Mouse (Mus musculus) liver, embryonic 11.5 days (tissue): ENCODE data around the gene Txn1. TPM values are rescaled to one million over a fixed set of nuclear protein-coding genes. Genes with fewer than 3 reads are reported as not detected.

Experiments used
- ATAC-seq: fragments of 200-750 bp; cut with Nextera tagmentation; replicated peaks from 2 replicates; pipeline ENCODE4 v1.8.0; 2017; ENCODE audit warnings: moderate number of reproducible peaks, mild to moderate bottlenecking, moderate TSS enrichment, moderate library complexity; ENCODE audit not compliant: low FRiP score
- DNase-seq: peaks from one replicate; pipeline ENCODE4 v3.0.0-alpha.2; 2017; ENCODE audit warnings: low spot score
- H3K27ac ChIP-seq: fragments of 300-500 bp; sonication (generic); 2 replicates; pipeline ENCODE4 v1.5.1; 2014; ENCODE audit warnings: mild to moderate bottlenecking, low read depth, low read length, control low read depth
- H3K27me3 ChIP-seq: fragments of 300-500 bp; sonication (generic); replicated peaks from 2 replicates; pipeline ENCODE4 v1.6.1; 2014; ENCODE audit warnings: low read length, mixed read lengths; ENCODE audit not compliant: control insufficient read depth, insufficient read depth
- H3K36me3 ChIP-seq: fragments of 300-500 bp; sonication (generic); 2 replicates; pipeline ENCODE4 v1.6.1; 2014; ENCODE audit warnings: mild to moderate bottlenecking, low read length, moderate library complexity, mixed read lengths; ENCODE audit not compliant: control insufficient read depth, insufficient read depth
- H3K4me1 ChIP-seq: fragments of 300-500 bp; sonication (generic); replicated peaks from 2 replicates; pipeline ENCODE4 v1.6.1; 2014; ENCODE audit warnings: low read length, mixed read lengths; ENCODE audit not compliant: control insufficient read depth, insufficient read depth
- H3K4me2 ChIP-seq: fragments of 300-500 bp; sonication (generic); 2 replicates; pipeline ENCODE4 v1.6.1; 2014; ENCODE audit warnings: mild to moderate bottlenecking, control low read depth, moderate library complexity
- H3K4me3 ChIP-seq: fragments of 300-500 bp; sonication (generic); 2 replicates; pipeline ENCODE4 v1.5.1; 2014; ENCODE audit warnings: low read depth, low read length, control low read depth
- H3K9ac ChIP-seq: fragments of 300-500 bp; sonication (generic); 2 replicates; pipeline ENCODE4 v1.6.1; 2014; ENCODE audit warnings: low read depth, low read length, control low read depth
- H3K9me3 ChIP-seq: fragments of 300-500 bp; sonication (generic); 2 replicates; pipeline ENCODE4 v1.6.1; 2016; ENCODE audit warnings: low read length, inconsistent platforms, mixed read lengths; ENCODE audit not compliant: control insufficient read depth
- WGBS: fragments of 180-500 bp; shearing (Covaris S2); extraction: QIAGEN DNeasy Blood & Tissue Kit; methylation state at CpG from one replicate; pipeline ENCODE4 v1.1.7; 2014; 5-methylcytosine and 5-hydroxymethylcytosine counted together
- polyA plus RNA-seq: library from polyadenylated mRNA; unstranded; fragments of >200 nt; fragmentation: Nextera tagmentation; extraction: Ambion mirVana; gene quantifications from 2 replicates; pipeline ENCODE4 v1.2.1, GENCODE M21; 2014

Txn1 gene
- polyA plus RNA-seq, 1 experiment from 2014 or later = 381 TPM

DNA sequence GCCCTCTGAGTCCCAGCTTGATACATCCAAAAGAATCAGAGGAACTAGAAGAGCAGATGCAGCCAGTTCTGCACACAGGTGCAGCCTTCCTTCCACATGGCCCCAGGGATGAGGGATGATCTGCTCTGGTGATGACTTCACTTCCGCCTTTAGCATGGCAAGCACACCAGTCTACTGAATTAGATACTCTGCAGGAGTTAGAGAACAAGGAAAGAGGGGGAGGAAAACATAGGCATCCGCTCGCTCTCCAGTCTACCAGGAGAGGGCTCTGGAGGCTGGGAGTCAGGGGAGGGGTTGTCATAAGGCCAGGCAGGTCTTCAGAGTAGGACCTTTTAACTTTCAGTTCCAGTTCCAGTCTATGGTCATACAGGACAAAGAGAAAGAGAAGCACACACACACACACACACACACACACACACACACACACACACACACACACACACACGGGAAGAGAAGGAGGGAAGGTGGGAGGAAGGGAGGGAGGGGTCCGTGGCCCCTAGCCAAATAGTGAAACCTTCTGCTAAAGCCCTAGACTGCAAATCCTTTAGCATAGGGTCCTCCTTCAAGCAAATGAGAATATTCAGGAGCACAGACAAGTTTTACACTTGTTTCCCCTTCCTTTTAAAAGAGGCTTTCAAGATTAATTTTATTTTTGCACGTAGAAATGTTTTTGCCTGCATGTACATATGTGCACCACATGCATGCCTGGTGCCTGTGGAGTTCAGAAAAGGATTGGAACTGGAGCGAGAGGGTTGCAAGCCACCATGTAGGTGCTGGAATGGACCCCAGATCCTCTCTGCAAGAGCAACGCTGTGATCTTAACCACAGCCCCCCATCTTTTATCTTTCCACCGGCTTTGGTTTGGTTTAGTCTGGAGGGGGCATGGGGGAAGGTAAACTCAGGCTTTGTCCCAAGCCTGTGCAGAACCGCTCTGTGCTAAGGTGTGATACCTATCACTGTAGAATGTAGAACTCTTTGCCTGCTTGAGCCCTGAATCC, 41.7 kb downstream of the Txn1 start:
- H3K9ac ChIP-seq = no peak overlapping the region
- no peaks in the 10 kb centered on the region for H3K9me3 ChIP-seq
- WGBS = 63% methylated on average over 10 of the region's 10 CpGs
- no peak overlapping the region for H3K4me2 ChIP-seq
- H3K27ac ChIP-seq = no peak overlapping the region
- no peaks in the 10 kb centered on the region for H3K36me3 ChIP-seq
- no peak for DNase-seq
- ATAC-seq = no peak
- peaks cover 4% of the 10 kb centered on the region for H3K27me3 ChIP-seq
- no peak overlapping the region for H3K4me3 ChIP-seq
- H3K4me1 ChIP-seq = no peaks in the 10 kb centered on the region

DNA sequence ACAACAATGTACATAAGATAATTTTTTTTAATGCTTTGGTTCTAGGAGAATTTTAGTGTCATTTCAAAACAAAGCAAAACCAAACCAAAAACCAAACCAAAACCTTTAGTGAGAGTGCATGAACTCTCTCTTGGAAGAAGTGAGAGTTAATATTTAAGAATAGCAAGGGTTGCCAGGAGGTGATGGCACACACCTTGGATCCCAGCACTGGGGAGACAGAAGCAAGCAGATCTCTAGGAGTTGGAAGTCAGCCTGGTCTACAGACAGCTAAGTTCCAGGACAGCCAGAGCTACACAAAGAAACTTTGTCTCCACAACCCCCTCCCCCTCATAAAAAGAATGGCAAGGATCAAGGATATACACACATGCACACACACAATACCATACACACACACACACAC, 43.2 kb downstream of the Txn1 start:
- no peaks in the 10 kb centered on the region for H3K9me3 ChIP-seq
- no peak overlapping the region for H3K4me2 ChIP-seq
- H3K27me3 ChIP-seq = peaks cover 4% of the 10 kb centered on the region
- ATAC-seq (no peak), DNase-seq (no peak)
- no peak overlapping the region for H3K9ac ChIP-seq
- H3K27ac ChIP-seq = no peak overlapping the region
- no peak overlapping the region for H3K4me3 ChIP-seq
- no peaks in the 10 kb centered on the region for H3K4me1 ChIP-seq
- H3K36me3 ChIP-seq = no peaks in the 10 kb centered on the region

DNA sequence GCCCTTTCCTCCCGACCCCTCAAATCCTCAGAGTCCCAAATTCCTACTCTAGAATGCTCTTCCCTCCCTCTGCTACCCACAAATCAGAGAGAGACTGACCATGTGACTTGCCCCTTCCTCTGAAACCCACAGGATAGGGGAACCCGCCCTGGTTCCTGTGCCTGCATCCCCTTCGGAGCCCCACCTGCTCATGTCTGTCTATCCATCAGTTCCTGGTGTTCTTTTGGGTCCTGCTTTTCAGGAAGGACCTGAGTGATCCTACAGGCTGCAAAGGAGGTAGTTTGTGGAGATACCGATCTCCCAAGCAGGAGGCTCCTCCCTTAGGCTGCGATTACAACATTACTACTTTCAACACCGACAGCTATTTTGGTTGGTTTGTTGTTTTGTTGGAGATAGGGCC, 47.4 kb downstream of the Txn1 start:
- DNase-seq (no peak), ATAC-seq (no peak)
- Histone ChIP-seq H3K4me3 (no peak overlapping the region), H3K9ac (no peak overlapping the region), H3K36me3 (no peaks in the 10 kb centered on the region), H3K4me1 (no peaks in the 10 kb centered on the region), H3K4me2 (no peak overlapping the region), H3K9me3 (no peaks in the 10 kb centered on the region), H3K27me3 (no peaks in the 10 kb centered on the region), H3K27ac (no peak overlapping the region)
- 38% methylated on average over 6 of the region's 6 CpGs for WGBS

DNA sequence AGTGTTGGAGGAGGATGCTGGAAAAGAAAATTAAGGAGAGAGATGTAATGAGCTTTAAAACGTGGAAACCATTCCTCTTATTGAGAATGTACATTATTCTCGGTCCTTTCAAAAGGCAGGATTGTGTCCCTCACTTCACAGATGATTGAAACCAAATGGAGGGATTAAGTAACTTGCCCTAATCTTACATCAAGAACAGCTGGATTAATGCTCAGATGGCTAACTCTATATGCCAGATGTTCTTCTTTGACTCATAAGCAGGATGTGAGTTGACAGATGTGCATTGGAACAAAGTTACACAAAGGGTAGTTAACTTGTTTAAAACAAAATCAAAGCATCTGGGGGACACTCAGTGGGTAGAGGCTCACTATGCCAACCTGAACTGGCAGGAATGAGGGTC, 49.5 kb downstream of the Txn1 start:
- DNase-seq (no peak), ATAC-seq (no peak)
- H3K27me3 ChIP-seq = no peaks in the 10 kb centered on the region
- no peaks in the 10 kb centered on the region for H3K4me1 ChIP-seq
- no peaks in the 10 kb centered on the region for H3K9me3 ChIP-seq
- 56% methylated on average over 2 of the region's 2 CpGs for WGBS
- H3K9ac ChIP-seq = no peak overlapping the region
- no peak overlapping the region for H3K4me2 ChIP-seq
- no peak overlapping the region for H3K27ac ChIP-seq
- no peak overlapping the region for H3K4me3 ChIP-seq
- no peaks in the 10 kb centered on the region for H3K36me3 ChIP-seq

DNA sequence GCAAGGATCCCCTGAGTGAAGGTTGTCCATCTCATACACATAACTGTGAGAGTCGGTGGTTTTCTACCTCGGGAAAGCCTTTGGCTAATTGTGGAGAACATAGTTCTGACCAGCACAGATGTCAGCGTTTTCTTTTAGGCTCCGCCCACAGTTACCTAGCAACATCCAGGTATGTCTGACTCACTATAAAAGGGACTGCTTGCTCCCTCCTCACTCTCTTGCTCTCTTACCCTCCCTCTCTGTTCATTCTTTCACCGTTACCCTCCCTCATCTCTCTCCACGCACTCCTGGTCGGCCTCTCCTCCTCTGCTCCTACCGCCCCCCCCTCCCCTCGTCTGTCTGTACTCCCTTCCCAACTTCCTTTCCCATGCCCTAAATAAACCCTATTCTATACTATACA, 51.6 kb downstream of the Txn1 start:
- Histone ChIP-seq H3K27me3 (no peaks in the 10 kb centered on the region), H3K4me2 (no peak overlapping the region), H3K9me3 (no peaks in the 10 kb centered on the region), H3K4me1 (no peaks in the 10 kb centered on the region), H3K4me3 (no peak overlapping the region), H3K9ac (no peak overlapping the region), H3K27ac (no peak overlapping the region), H3K36me3 (no peaks in the 10 kb centered on the region)
- no peak for ATAC-seq
- no peak for DNase-seq
- WGBS = 29% methylated on average over 9 of the region's 9 CpGs

DNA sequence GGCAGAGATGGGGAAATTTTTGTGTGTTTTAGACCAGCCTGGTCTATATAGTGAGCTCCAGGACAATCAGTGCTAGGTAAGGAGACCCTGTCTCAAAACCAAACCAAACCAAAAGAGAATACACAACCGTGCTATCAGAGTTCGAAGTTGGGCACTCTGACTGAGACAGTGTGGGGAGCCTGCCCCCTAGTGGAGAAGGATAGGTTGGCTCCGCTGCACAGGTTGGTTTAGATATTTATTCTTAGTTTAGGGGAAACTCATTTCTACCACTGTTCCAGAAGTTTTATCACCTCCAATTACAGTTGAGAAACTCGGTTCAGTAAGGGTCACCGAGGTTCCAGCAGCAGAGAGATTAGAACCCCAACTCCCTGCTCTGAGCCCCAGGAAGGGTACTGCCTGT, 52.0 kb downstream of the Txn1 start:
- WGBS = 11% methylated on average over 5 of the region's 5 CpGs
- H3K9ac ChIP-seq = no peak overlapping the region
- no peak for ATAC-seq
- no peak overlapping the region for H3K4me3 ChIP-seq
- H3K27ac ChIP-seq = no peak overlapping the region
- H3K36me3 ChIP-seq = no peaks in the 10 kb centered on the region
- no peaks in the 10 kb centered on the region for H3K4me1 ChIP-seq
- no peak overlapping the region for H3K4me2 ChIP-seq
- peak; percentile 55 for DNase-seq
- H3K9me3 ChIP-seq = no peaks in the 10 kb centered on the region
- no peaks in the 10 kb centered on the region for H3K27me3 ChIP-seq

DNA sequence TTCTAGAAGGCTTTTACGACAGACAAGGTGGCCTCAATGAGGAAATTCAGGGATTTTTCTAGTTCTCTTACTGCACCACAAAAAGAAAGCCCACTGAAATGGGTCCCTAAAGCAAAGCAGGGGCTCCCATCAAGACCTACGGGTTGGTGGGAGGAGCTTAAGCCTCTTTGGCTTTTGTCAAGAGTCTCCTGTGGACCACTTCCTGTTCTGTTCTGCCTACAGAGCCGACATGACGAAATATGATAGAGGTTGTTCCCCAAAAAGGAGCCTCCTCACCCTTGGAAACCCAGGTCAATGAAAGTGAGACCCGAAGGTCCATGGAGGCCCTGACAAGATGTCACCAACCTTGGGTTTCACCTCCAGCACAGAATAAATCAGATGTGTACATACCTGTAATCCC, 53.6 kb downstream of the Txn1 start:
- ATAC-seq (no peak), DNase-seq (no peak)
- 57% methylated on average over 5 of the region's 5 CpGs for WGBS
- no peaks in the 10 kb centered on the region for H3K27me3 ChIP-seq
- H3K4me1 ChIP-seq = no peaks in the 10 kb centered on the region
- no peak overlapping the region for H3K4me3 ChIP-seq
- no peak overlapping the region for H3K9ac ChIP-seq
- H3K27ac ChIP-seq = no peak overlapping the region
- no peaks in the 10 kb centered on the region for H3K36me3 ChIP-seq
- no peak overlapping the region for H3K4me2 ChIP-seq
- H3K9me3 ChIP-seq = no peaks in the 10 kb centered on the region

DNA sequence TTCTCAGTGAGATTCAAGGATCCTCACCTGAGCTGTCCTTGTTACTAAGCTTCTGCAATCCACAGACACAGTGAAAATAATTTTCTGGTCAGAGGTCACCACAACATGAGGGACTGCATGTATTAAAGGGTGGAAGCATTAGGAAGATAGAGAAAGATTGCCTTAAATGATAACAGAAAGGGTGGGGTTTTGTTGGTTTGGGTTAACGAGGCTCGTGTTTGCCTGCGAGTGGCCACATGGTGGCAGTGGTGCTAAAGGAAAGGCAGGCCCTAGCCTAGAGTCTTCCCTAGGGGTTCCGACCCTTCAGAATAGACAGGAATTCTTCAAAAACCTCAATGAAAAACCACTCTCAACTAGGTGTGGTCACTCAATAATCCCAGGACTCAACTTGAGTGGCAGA, 55.0 kb downstream of the Txn1 start:
- 12% methylated on average over 4 of the region's 4 CpGs for whole genome bisulfite sequencing
- Histone ChIP-seq H3K27me3 (no peaks in the 10 kb centered on the region), H3K27ac (no peak overlapping the region), H3K9me3 (no peaks in the 10 kb centered on the region), H3K4me1 (no peaks in the 10 kb centered on the region), H3K4me3 (no peak overlapping the region), H3K9ac (no peak overlapping the region), H3K4me2 (no peak overlapping the region), H3K36me3 (no peaks in the 10 kb centered on the region)
- DNase-seq (no peak), ATAC-seq (no peak)

DNA sequence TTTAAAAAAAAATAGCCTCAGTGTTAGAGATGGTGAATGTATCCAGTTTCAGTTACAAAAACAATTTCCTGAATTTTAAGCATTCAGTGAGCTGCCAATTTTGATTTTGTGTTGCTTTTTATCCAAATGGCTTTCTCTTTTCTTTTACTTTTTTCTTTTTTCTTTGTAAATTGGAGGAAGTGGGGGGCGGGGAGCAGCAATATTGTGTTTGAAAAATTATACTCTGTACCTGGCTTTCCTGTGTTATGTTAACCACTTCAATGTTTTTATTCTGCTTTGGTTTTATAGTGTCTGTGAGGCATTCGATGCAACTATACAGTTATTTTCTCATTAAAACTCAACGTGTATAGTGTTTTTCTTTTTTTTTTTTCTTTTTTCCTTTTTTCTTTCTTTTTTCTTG, 59.6 kb downstream of the Txn1 start:
- no peak overlapping the region for H3K4me2 ChIP-seq
- DNase-seq = no peak
- no peaks in the 10 kb centered on the region for H3K9me3 ChIP-seq
- no peak overlapping the region for H3K9ac ChIP-seq
- no peaks in the 10 kb centered on the region for H3K4me1 ChIP-seq
- H3K4me3 ChIP-seq = no peak overlapping the region
- ATAC-seq = no peak
- H3K27ac ChIP-seq = no peak overlapping the region
- 87% methylated on average over 3 of the region's 3 CpGs for WGBS
- no peaks in the 10 kb centered on the region for H3K27me3 ChIP-seq
- H3K36me3 ChIP-seq = no peaks in the 10 kb centered on the region
